Mouse (Mus musculus): Measurements from ENCODE around the gene Lrrc8d. TPM values are rescaled to one million over a fixed set of nuclear protein-coding genes. Genes with fewer than 3 reads are reported as not detected.
A peak's percentile ranks its signal among the peaks of the same experiment; 100 is the strongest.

Lrrc8d gene
- polyA plus RNA-seq, 1 experiment from 2014 or later = 20.5 TPM

DNA sequence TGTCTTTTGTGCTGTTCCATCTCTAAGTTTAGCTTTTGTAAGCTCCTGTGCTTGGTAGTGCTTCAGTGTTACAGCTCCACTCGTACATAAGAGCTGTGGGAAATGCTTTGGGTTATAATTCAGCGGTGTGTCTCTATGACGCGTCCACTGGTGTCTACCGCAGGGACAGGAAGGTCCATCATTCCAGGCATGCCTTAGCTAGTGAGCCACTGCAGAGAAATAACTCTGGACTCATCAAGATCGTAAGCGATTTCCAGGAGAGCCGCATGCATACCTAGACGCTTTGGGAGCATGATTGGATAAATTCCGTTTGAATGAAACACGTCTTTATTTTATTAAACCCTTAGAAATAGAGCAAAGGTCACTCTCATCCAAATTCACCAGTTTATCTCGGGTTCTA, 106.2 kb downstream of the Lrrc8d start:
- no peak for TF ChIP-seq EP300 (IDR thresholded peaks at IDR 0.05)
- no peak for TF ChIP-seq CTCF (IDR thresholded peaks at IDR 0.05)
- Histone ChIP-seq H3K27me3 (replicated peaks; ENCODE audit: insufficient read depth, low read length) (no peaks in the 10 kb centered on the region), H3K27ac (ENCODE audit: low read length) (no peak overlapping the region), H3K4me2 (replicated peaks; ENCODE audit: low read depth, low read length) (no peak overlapping the region), H3K4me3 (ENCODE audit: low read depth, low read length) (no peak overlapping the region), H3K9me3 (ENCODE audit: low read length) (no peaks in the 10 kb centered on the region), H3K4me1 (ENCODE audit: insufficient read depth, low read depth, low read length) (peaks cover 5% of the 10 kb centered on the region; the same call in 1 of the 2 replicates), H3K36me3 (ENCODE audit: insufficient read depth, low read length) (no peaks in the 10 kb centered on the region), H3K9ac (replicated peaks; ENCODE audit: low read depth) (no peak overlapping the region)
- no peak for DNase-seq (ENCODE audit: low spot score)
- no peak for ATAC-seq
- WGBS = 85% methylated on average over 12 of the region's 12 CpGs

DNA sequence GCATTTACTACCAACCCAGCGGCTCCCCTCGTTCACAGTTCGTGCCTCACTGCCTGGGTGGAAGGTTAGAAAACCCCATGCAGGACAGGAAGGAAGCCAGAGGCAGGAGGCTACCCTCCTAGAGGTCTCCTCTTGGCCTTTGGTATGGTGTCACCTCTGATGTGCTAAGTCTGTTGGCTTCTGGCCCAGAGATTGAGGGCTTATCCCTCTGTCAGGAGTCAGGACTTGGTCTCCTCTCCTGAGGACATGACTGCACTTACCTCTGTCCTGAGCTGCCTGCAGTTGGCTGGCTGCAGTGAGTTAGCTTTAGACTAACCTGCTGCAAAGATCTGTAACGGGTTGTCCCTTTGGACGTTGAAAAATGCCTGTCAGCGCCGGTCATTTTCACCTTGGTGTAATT, 107.7 kb downstream of the Lrrc8d start:
- Histone ChIP-seq H3K4me1 (ENCODE audit: insufficient read depth, low read depth, low read length) (no peaks in the 10 kb centered on the region), H3K27ac (ENCODE audit: low read length) (no peak overlapping the region), H3K27me3 (replicated peaks; ENCODE audit: insufficient read depth, low read length) (no peaks in the 10 kb centered on the region), H3K4me2 (replicated peaks; ENCODE audit: low read depth, low read length) (no peak overlapping the region), H3K36me3 (ENCODE audit: insufficient read depth, low read length) (peaks cover 8% of the 10 kb centered on the region; the same call in 1 of the 2 replicates), H3K4me3 (ENCODE audit: low read depth, low read length) (no peak overlapping the region), H3K9me3 (ENCODE audit: low read length) (peaks cover 3% of the 10 kb centered on the region; the same call in 1 of the 2 replicates), H3K9ac (replicated peaks; ENCODE audit: low read depth) (no peak overlapping the region)
- WGBS = 59% methylated on average over 7 of the region's 7 CpGs
- no peak for ATAC-seq
- no peak for DNase-seq (ENCODE audit: low spot score)
- no peak for TF ChIP-seq EP300 (IDR thresholded peaks at IDR 0.05)
- TF ChIP-seq CTCF (IDR thresholded peaks at IDR 0.05) = no peak

DNA sequence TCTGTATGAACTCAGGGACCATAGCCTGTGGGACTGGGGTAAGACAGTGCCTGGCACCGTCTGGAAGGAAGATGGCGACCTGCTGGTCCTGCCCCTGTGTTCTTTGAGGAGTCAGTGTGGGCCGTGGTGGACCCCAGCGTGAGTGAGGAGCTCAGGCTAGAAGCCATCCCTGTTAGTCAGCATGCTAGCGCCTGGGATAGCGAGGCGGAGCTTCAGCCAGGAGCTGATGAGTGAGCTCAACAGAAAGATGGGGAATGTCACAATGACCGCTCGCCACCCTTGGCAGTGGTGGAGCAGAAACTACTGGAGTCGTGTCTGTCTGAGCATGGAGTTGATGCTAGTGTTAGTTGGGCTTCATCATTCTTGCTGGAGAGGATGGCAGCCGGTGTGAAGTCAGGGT, 109.3 kb downstream of the Lrrc8d start:
- Histone ChIP-seq H3K36me3 (ENCODE audit: insufficient read depth, low read length) (peaks cover 23% of the 10 kb centered on the region), H3K27ac (ENCODE audit: low read length) (no peak overlapping the region), H3K27me3 (replicated peaks; ENCODE audit: insufficient read depth, low read length) (no peaks in the 10 kb centered on the region), H3K4me1 (ENCODE audit: insufficient read depth, low read depth, low read length) (no peaks in the 10 kb centered on the region), H3K4me2 (replicated peaks; ENCODE audit: low read depth, low read length) (no peak overlapping the region), H3K4me3 (ENCODE audit: low read depth, low read length) (no peak overlapping the region), H3K9ac (replicated peaks; ENCODE audit: low read depth) (no peak overlapping the region), H3K9me3 (ENCODE audit: low read length) (peaks cover 14% of the 10 kb centered on the region)
- ATAC-seq = 0 out of 2 replicates have a peak, but pooled peaks have one; percentile 21
- TF ChIP-seq EP300 (IDR thresholded peaks at IDR 0.05) (no peak), CTCF (IDR thresholded peaks at IDR 0.05) (no peak)
- no peak for DNase-seq (ENCODE audit: low spot score)
- 71% methylated on average over 11 of the region's 11 CpGs for WGBS

DNA sequence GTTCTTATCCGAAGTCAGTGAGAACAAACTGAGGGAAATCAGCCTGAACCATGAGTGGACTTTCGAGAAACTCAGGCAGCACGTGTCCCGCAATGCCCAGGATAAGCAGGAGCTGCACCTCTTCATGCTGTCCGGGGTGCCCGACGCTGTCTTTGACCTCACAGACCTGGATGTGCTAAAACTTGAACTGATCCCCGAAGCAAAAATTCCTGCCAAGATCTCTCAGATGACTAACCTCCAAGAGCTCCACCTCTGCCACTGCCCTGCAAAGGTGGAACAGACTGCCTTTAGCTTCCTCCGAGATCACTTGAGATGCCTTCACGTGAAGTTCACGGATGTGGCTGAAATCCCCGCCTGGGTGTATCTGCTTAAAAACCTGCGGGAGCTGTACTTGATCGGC, 113.3 kb downstream of the Lrrc8d start:
- Histone ChIP-seq H3K4me1 (ENCODE audit: insufficient read depth, low read depth, low read length) (0 out of 2 replicates have a peak, but pooled peaks cover 6% of the 10 kb centered on the region), H3K4me3 (ENCODE audit: low read depth, low read length) (no peak overlapping the region), H3K4me2 (replicated peaks; ENCODE audit: low read depth, low read length) (no peak overlapping the region), H3K9me3 (ENCODE audit: low read length) (peaks cover 14% of the 10 kb centered on the region), H3K36me3 (ENCODE audit: insufficient read depth, low read length) (peaks cover 24% of the 10 kb centered on the region), H3K27me3 (replicated peaks; ENCODE audit: insufficient read depth, low read length) (no peaks in the 10 kb centered on the region), H3K27ac (ENCODE audit: low read length) (no peak overlapping the region), H3K9ac (replicated peaks; ENCODE audit: low read depth) (no peak overlapping the region)
- DNase-seq (ENCODE audit: low spot score) = no peak
- WGBS = 95% methylated on average over 14 of the region's 14 CpGs
- no peak for TF ChIP-seq EP300 (IDR thresholded peaks at IDR 0.05)
- no peak for TF ChIP-seq CTCF (IDR thresholded peaks at IDR 0.05)
- no peak for ATAC-seq

DNA sequence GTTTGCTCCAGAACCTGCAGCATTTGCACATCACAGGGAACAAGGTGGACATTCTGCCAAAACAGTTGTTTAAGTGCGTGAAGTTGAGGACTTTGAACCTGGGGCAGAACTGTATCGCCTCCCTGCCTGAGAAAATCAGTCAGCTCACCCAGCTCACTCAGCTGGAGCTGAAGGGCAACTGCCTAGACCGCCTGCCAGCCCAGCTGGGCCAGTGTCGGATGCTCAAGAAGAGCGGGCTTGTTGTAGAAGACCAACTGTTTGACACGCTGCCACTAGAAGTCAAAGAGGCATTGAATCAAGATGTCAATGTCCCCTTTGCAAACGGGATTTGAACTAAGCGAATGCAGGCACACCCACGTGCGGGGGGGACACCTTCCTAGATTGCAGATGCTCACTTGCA, 114.2 kb downstream of the Lrrc8d start:
- Histone ChIP-seq H3K4me2 (replicated peaks; ENCODE audit: low read depth, low read length) (no peak overlapping the region), H3K9me3 (ENCODE audit: low read length) (peaks cover 14% of the 10 kb centered on the region), H3K4me1 (ENCODE audit: insufficient read depth, low read depth, low read length) (0 out of 2 replicates have a peak, but pooled peaks cover 6% of the 10 kb centered on the region), H3K9ac (replicated peaks; ENCODE audit: low read depth) (no peak overlapping the region), H3K36me3 (ENCODE audit: insufficient read depth, low read length) (peaks cover 24% of the 10 kb centered on the region), H3K27ac (ENCODE audit: low read length) (no peak overlapping the region), H3K27me3 (replicated peaks; ENCODE audit: insufficient read depth, low read length) (no peaks in the 10 kb centered on the region), H3K4me3 (ENCODE audit: low read depth, low read length) (no peak overlapping the region)
- no peak for ATAC-seq
- WGBS = 90% methylated on average over 10 of the region's 10 CpGs
- no peak for DNase-seq (ENCODE audit: low spot score)
- TF ChIP-seq EP300 (IDR thresholded peaks at IDR 0.05) = no peak
- no peak for TF ChIP-seq CTCF (IDR thresholded peaks at IDR 0.05)

DNA sequence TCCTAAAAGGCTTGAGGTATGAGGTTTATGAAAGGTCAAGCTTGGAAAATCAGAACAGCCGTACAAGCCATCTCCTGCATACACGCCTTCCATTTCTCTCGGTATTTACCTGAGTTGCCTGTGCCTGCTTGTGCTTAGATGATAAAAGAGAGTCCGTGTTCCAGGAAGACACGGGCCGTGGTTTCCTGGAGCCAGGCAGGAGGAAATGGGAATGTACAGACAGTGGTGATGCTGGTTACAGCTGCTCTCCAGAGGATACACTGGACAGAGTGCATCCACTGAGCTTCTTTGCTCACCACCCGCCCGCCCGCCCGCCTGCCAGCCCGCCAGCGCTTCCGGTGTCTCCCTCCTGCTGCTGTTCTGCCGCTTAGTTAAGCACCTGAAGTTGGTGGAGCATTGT, 116.3 kb downstream of the Lrrc8d start:
- Histone ChIP-seq H3K9ac (replicated peaks; ENCODE audit: low read depth) (no peak overlapping the region), H3K27ac (ENCODE audit: low read length) (peak overlapping the region; percentile 44), H3K9me3 (ENCODE audit: low read length) (peaks cover 14% of the 10 kb centered on the region), H3K4me3 (ENCODE audit: low read depth, low read length) (no peak overlapping the region), H3K4me1 (ENCODE audit: insufficient read depth, low read depth, low read length) (peaks cover 11% of the 10 kb centered on the region; the same call in 1 of the 2 replicates), H3K4me2 (replicated peaks; ENCODE audit: low read depth, low read length) (no peak overlapping the region), H3K36me3 (ENCODE audit: insufficient read depth, low read length) (peaks cover 24% of the 10 kb centered on the region), H3K27me3 (replicated peaks; ENCODE audit: insufficient read depth, low read length) (no peaks in the 10 kb centered on the region)
- ATAC-seq (peak; percentile 71), DNase-seq (ENCODE audit: low spot score) (peak; percentile 38)
- TF ChIP-seq EP300 (IDR thresholded peaks at IDR 0.05) (peak; percentile 56; the same call in 1 of the 2 replicates), CTCF (IDR thresholded peaks at IDR 0.05) (no peak)
- WGBS = 77% methylated on average over 14 of the region's 14 CpGs
